Mouse (Mus musculus) liver, postnatal 0 days (tissue): ENCODE data around the gene Zbtb20. TPM values are rescaled to one million over a fixed set of nuclear protein-coding genes. Genes with fewer than 3 reads are reported as not detected.

ENCODE experiments used
- ATAC-seq: fragments of 200-750 bp; cut with Nextera tagmentation; 2 replicates; pipeline ENCODE4 v1.8.0; 2017; ENCODE audit warnings: mild to moderate bottlenecking, moderate library complexity
- DNase-seq: peaks from one replicate; pipeline ENCODE4 v3.0.0-alpha.2; 2016
- H3K27ac ChIP-seq: fragments of 300-500 bp; sonication (generic); 2 replicates; pipeline ENCODE4 v1.5.1; 2014; ENCODE audit warnings: antibody characterized with exemption, moderate library complexity, mild to moderate bottlenecking, low read depth
- H3K27me3 ChIP-seq: fragments of 300-500 bp; sonication (generic); 2 replicates; pipeline ENCODE4 v1.6.1; 2014; ENCODE audit warnings: low read length, control low read depth, mixed read lengths; ENCODE audit not compliant: insufficient read depth
- H3K36me3 ChIP-seq: fragments of 300-500 bp; sonication (generic); replicated peaks from 2 replicates; pipeline ENCODE4 v1.6.1; 2014; ENCODE audit warnings: mild to moderate bottlenecking, control low read depth, low read length, moderate library complexity, mixed read lengths; ENCODE audit not compliant: insufficient read depth
- H3K4me1 ChIP-seq: fragments of 300-500 bp; sonication (generic); 2 replicates; pipeline ENCODE4 v1.6.1; 2014; ENCODE audit warnings: antibody characterized with exemption, mild to moderate bottlenecking, control low read depth; ENCODE audit not compliant: insufficient read depth
- H3K4me2 ChIP-seq: fragments of 300-500 bp; sonication (generic); 2 replicates; pipeline ENCODE4 v1.6.1; 2014; ENCODE audit warnings: low read depth, mild to moderate bottlenecking, low read length, moderate library complexity, mixed read lengths
- H3K4me3 ChIP-seq: fragments of 300-500 bp; sonication (generic); 2 replicates; pipeline ENCODE4 v1.5.1; 2014; ENCODE audit warnings: low read depth, low read length
- H3K9ac ChIP-seq: fragments of 300-500 bp; sonication (generic); replicated peaks from 2 replicates; pipeline ENCODE4 v1.6.1; 2014; ENCODE audit warnings: mild to moderate bottlenecking, moderate library complexity
- H3K9me3 ChIP-seq: fragments of 300-500 bp; sonication (generic); 2 replicates; pipeline ENCODE4 v1.6.1; 2016; ENCODE audit warnings: mild to moderate bottlenecking, control low read depth, low read length, mixed read lengths
- CTCF ChIP-seq: sonication (generic); IDR thresholded peaks from 2 replicates; pipeline ENCODE4 v1.5.1; 2016; ENCODE audit warnings: antibody characterized with exemption, low read depth
- EP300 ChIP-seq: IDR thresholded peaks from 2 replicates; pipeline ENCODE4 v1.6.1; 2016; ENCODE audit warnings: antibody characterized with exemption, low read depth, mild to moderate bottlenecking
- WGBS: fragments of 180-500 bp; shearing (Covaris S2); extraction: QIAGEN DNeasy Blood & Tissue Kit; methylation state at CpG from one replicate; pipeline ENCODE4 v1.1.7; 2014; ENCODE audit not compliant: insufficient replicate concordance; 5-methylcytosine and 5-hydroxymethylcytosine counted together
- polyA plus RNA-seq: library from polyadenylated mRNA; unstranded; fragments of >200 nt; fragmentation: Nextera tagmentation; extraction: Ambion mirVana; gene quantifications from 2 replicates; pipeline ENCODE4 v1.2.1, GENCODE M21; 2015

The Zbtb20 gene
- polyA plus RNA-seq, 1 experiment from 2014 or later: 9.2 TPM

GRCm38 (mm10) chr16:43383149-43383740, 507.6 kb downstream of the Zbtb20 start:
- Histone ChIP-seq H3K4me1 (peaks cover 4% of the 10 kb centered on the region; the same call in 1 of the 2 replicates), H3K27ac (no peak overlapping the region), H3K9ac (no peak overlapping the region), H3K4me3 (no peak overlapping the region), H3K9me3 (no peaks in the 10 kb centered on the region), H3K27me3 (no peaks in the 10 kb centered on the region), H3K36me3 (no peaks in the 10 kb centered on the region), H3K4me2 (no peak overlapping the region)
- DNase-seq (no peak), ATAC-seq (no peak)
- TF ChIP-seq EP300: no peak
- TF ChIP-seq CTCF: no peak
- WGBS: 73% methylated on average over 7 of the region's 7 CpGs

DNA sequence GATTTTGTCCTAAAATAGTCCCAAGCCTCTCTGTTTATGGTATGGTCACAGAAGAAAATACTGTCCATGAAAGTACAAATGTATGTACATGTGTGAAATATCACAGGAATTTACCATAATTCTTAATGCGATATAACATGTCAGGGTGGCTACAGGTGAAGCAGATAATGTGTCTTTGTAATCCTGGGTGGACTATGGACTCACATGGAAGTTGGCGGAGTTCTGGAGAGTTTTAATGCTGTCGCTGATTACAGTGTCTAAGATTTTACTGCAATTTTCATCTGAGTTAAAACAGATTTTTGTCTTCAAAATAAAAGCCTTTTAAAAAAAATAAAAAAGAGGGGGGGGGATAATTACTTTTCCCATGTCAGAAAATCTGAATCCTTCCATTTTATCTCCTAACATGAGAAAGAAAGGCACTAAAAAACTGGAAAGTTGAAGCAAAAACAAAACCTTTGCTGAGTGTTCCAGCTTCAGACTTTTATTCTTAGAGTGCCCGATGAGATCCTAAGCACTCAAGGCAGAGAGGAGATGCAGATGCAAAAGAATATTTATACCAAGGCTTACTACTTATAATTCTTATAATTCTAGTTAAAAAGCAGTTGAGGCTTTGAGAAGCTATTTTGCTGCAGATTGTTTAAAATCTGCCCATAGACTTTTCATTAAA, 509.4 kb downstream of the Zbtb20 start:
- 83% methylated on average over 4 of the region's 4 CpGs for WGBS
- no peak overlapping the region for H3K4me2 ChIP-seq
- H3K4me1 ChIP-seq: no peaks in the 10 kb centered on the region
- H3K27ac ChIP-seq: no peak overlapping the region
- H3K9ac ChIP-seq: no peak overlapping the region
- no peaks in the 10 kb centered on the region for H3K9me3 ChIP-seq
- no peak for TF ChIP-seq EP300
- no peaks in the 10 kb centered on the region for H3K36me3 ChIP-seq
- DNase-seq (no peak), ATAC-seq (no peak)
- H3K4me3 ChIP-seq: no peak overlapping the region
- H3K27me3 ChIP-seq: no peaks in the 10 kb centered on the region

DNA sequence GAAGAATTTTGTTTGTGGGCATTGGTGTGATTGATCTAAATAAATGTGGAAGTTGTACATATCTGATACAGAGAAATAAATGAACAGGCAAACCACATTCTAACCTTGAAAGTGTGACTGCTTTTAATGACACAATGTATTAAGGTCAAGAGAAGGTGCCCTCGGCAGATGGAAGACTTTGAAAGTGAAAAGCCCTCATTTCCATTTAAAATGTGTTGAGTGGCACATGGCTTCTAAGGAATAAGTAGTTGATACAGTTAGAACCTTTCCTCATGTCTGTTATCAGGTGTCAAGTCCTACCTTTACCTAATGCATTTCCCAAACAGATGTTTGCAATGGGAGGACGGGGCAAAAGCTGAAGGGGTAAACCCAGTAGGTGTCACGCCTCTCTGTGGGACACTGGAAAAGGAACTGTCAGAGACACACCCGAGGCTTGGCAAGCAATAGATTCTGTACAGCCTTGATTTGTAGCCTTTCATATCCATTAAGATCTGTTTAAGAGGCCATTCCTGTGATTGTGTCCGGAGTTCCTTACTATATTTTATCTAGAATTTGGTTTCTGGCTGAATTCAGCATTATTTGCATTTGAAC, 510.0 kb downstream of the Zbtb20 start:
- no peak overlapping the region for H3K27ac ChIP-seq
- H3K9ac ChIP-seq: no peak overlapping the region
- WGBS: 65% methylated on average over 5 of the region's 5 CpGs
- ATAC-seq: no peak
- H3K36me3 ChIP-seq: no peaks in the 10 kb centered on the region
- H3K4me3 ChIP-seq: no peak overlapping the region
- no peaks in the 10 kb centered on the region for H3K4me1 ChIP-seq
- no peaks in the 10 kb centered on the region for H3K9me3 ChIP-seq
- H3K27me3 ChIP-seq: no peaks in the 10 kb centered on the region
- no peak for DNase-seq
- H3K4me2 ChIP-seq: no peak overlapping the region
- TF ChIP-seq EP300: no peak
- TF ChIP-seq CTCF: no peak

DNA sequence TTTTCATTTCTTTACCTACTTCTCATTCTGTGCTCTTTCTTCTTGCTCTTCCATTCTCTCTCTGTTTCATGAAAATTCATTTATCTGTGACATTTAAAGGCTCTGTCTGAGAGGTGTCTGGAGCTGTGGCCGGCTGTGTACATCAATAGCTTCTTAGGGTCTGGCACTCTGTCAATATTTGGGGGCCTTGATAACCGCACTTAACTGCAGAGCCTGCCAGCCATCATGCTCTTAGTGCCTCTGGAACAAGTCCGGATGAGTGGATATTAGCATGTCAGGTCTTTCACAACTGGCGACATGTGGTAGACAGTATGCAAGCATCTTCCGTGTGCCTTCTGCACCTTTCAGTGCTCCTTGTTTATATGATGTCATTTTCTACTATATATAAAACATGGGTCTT, 510.7 kb downstream of the Zbtb20 start:
- no peak for TF ChIP-seq EP300
- no peak for TF ChIP-seq CTCF
- Histone ChIP-seq H3K27ac (no peak overlapping the region), H3K4me3 (no peak overlapping the region), H3K4me2 (no peak overlapping the region), H3K9me3 (no peaks in the 10 kb centered on the region), H3K9ac (no peak overlapping the region), H3K27me3 (no peaks in the 10 kb centered on the region), H3K4me1 (no peaks in the 10 kb centered on the region), H3K36me3 (no peaks in the 10 kb centered on the region)
- ATAC-seq: no peak
- no peak for DNase-seq
- WGBS: 68% methylated on average over 5 of the region's 5 CpGs

DNA sequence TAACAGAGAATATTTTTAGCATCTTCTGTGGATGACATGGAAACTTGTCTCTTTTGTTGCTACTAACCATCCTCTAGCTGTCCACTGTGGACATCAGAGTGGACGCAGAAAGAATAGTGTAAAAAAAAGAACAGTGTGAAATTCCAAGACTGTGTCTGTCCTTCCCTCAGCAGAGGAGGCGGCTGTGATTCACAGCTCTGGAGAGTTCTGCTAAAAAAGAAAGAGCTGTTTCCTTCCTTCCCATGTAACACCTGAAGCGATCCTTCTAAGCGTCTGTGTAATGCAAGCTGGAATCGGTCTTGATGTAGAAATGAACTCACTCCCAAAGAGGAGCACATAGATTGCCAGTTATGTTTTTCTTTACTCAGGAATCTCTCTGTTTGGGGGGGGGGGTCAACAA, 512.7 kb downstream of the Zbtb20 start:
- Histone ChIP-seq H3K4me1 (no peaks in the 10 kb centered on the region), H3K9ac (no peak overlapping the region), H3K4me2 (no peak overlapping the region), H3K9me3 (no peaks in the 10 kb centered on the region), H3K36me3 (no peaks in the 10 kb centered on the region), H3K4me3 (no peak overlapping the region), H3K27me3 (no peaks in the 10 kb centered on the region), H3K27ac (no peak overlapping the region)
- DNase-seq: no peak
- TF ChIP-seq EP300: no peak
- WGBS: 80% methylated on average over 5 of the region's 5 CpGs
- no peak for ATAC-seq

DNA sequence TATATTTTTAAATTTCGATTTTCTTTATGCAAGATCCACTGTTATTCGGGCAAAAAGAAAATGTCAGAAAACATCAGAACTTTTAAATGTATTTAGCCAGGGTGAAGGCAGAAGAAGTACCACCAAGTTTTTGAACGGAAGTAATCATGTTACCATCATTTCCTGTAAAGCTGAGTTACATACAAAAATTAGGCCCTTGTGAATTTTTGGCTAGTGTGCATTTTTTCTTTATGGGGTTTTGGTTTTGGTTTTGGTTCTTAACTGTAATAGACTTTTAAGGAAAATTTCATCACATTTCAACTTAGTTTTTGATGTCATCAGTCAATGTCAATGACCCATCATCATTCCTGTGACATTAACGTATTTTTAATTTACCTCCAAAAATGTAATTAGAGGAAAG, 514.7 kb downstream of the Zbtb20 start:
- Histone ChIP-seq H3K4me2 (no peak overlapping the region), H3K36me3 (no peaks in the 10 kb centered on the region), H3K27ac (no peak overlapping the region), H3K9me3 (no peaks in the 10 kb centered on the region), H3K27me3 (no peaks in the 10 kb centered on the region), H3K4me1 (no peaks in the 10 kb centered on the region), H3K4me3 (no peak overlapping the region), H3K9ac (no peak overlapping the region)
- 79% methylated on average over 4 of the region's 4 CpGs for WGBS
- DNase-seq (no peak), ATAC-seq (no peak)
- TF ChIP-seq CTCF: no peak
- TF ChIP-seq EP300: no peak
